Mouse (Mus musculus) kidney, postnatal 0 days (tissue): Measurements from ENCODE around the gene Olfm2. TPM values are rescaled to one million over a fixed set of nuclear protein-coding genes. Genes with fewer than 3 reads are reported as not detected.

Source experiments
- ATAC-seq: fragments of 200-750 bp; cut with Nextera tagmentation; replicated peaks from 2 replicates; pipeline ENCODE4 v1.8.0; 2017; ENCODE audit warnings: low read depth, moderate number of reproducible peaks, moderate TSS enrichment, moderate library complexity; ENCODE audit not compliant: low FRiP score
- DNase-seq: peaks from one replicate; pipeline ENCODE4 v3.0.0-alpha.2; 2016; ENCODE audit warnings: low spot score
- H3K27ac ChIP-seq: fragments of 300-500 bp; sonication (generic); 2 replicates; pipeline ENCODE4 v1.5.1; 2014; ENCODE audit warnings: mild to moderate bottlenecking
- H3K27me3 ChIP-seq: fragments of 300-500 bp; sonication (generic); 2 replicates; pipeline ENCODE4 v1.6.1; 2014; ENCODE audit warnings: low read length, mixed read lengths; ENCODE audit not compliant: insufficient read depth
- H3K36me3 ChIP-seq: fragments of 300-500 bp; sonication (generic); 2 replicates; pipeline ENCODE4 v1.6.1; 2014; ENCODE audit warnings: low read length, mixed read lengths; ENCODE audit not compliant: insufficient read depth
- H3K4me1 ChIP-seq: fragments of 300-500 bp; sonication (generic); replicated peaks from 2 replicates; pipeline ENCODE4 v1.6.1; 2014; ENCODE audit warnings: antibody characterized with exemption, low read length, mixed read lengths; ENCODE audit not compliant: insufficient read depth
- H3K4me2 ChIP-seq: fragments of 300-500 bp; sonication (generic); 2 replicates; pipeline ENCODE4 v1.6.1; 2014; ENCODE audit warnings: mild to moderate bottlenecking, low read length, moderate library complexity, mixed read lengths
- H3K4me3 ChIP-seq: fragments of 300-500 bp; sonication (generic); replicated peaks from 2 replicates; pipeline ENCODE4 v1.5.1; 2014; ENCODE audit warnings: low read depth, low read length
- H3K9ac ChIP-seq: fragments of 300-500 bp; sonication (generic); 2 replicates; pipeline ENCODE4 v1.6.1; 2014; ENCODE audit warnings: low read depth, low read length
- H3K9me3 ChIP-seq: fragments of 300-500 bp; sonication (generic); replicated peaks from 2 replicates; pipeline ENCODE4 v1.6.1; 2016; ENCODE audit warnings: low read length, inconsistent platforms, mixed read lengths
- CTCF ChIP-seq: IDR thresholded peaks from 2 replicates; pipeline ENCODE4 v1.5.1; 2016; ENCODE audit warnings: antibody characterized with exemption, low read depth, mild to moderate bottlenecking, moderate library complexity
- WGBS: fragments of 180-500 bp; shearing (Covaris S2); extraction: QIAGEN DNeasy Blood & Tissue Kit; methylation state at CpG from one replicate; pipeline ENCODE4 v1.1.7; 2014; 5-methylcytosine and 5-hydroxymethylcytosine counted together
- polyA plus RNA-seq: library from polyadenylated mRNA; unstranded; fragments of >200 nt; fragmentation: Nextera tagmentation; extraction: Ambion mirVana; gene quantifications from 2 replicates; pipeline ENCODE4 v1.2.1, GENCODE M21; 2015

Olfm2 gene
- polyA plus RNA-seq, 1 experiment from 2014 or later = 3.4 TPM

- Histone ChIP-seq H3K27ac (no peak overlapping the region), H3K36me3 (no peaks in the 10 kb centered on the region), H3K4me2 (no peak overlapping the region), H3K27me3 (no peaks in the 10 kb centered on the region), H3K9me3 (no peaks in the 10 kb centered on the region), H3K9ac (no peak overlapping the region), H3K4me1 (no peaks in the 10 kb centered on the region), H3K4me3 (no peak overlapping the region)
- no peak for TF ChIP-seq CTCF
- ATAC-seq (no peak), DNase-seq (no peak)
- WGBS = 85% methylated on average over 3 of the region's 3 CpGs
Observed at GRCm38 (mm10) chr9:20710471-20710870, 35.7 kb downstream of the Olfm2 start.

- Histone ChIP-seq H3K27me3 (no peaks in the 10 kb centered on the region), H3K9me3 (no peaks in the 10 kb centered on the region), H3K4me2 (no peak overlapping the region), H3K4me3 (no peak overlapping the region), H3K36me3 (no peaks in the 10 kb centered on the region), H3K4me1 (no peaks in the 10 kb centered on the region), H3K9ac (no peak overlapping the region), H3K27ac (no peak overlapping the region)
- DNase-seq (no peak), ATAC-seq (no peak)
- WGBS = 23% methylated on average over 4 of the region's 4 CpGs
- TF ChIP-seq CTCF = no peak
Observed at GRCm38 (mm10) chr9:20705981-20706380, 40.2 kb downstream of the Olfm2 start.

GRCm38 (mm10) chr9:20705420-20705819, 40.7 kb downstream of the Olfm2 start:
- no peak for ATAC-seq
- no peak for DNase-seq

GRCm38 (mm10) chr9:20703832-20704380, 42.2 kb downstream of the Olfm2 start:
- no peak overlapping the region for H3K4me2 ChIP-seq
- ATAC-seq = no peak
- H3K4me3 ChIP-seq = no peak overlapping the region
- TF ChIP-seq CTCF = no peak
- no peaks in the 10 kb centered on the region for H3K9me3 ChIP-seq
- no peak overlapping the region for H3K9ac ChIP-seq
- DNase-seq = no peak
- H3K4me1 ChIP-seq = no peaks in the 10 kb centered on the region
- no peak overlapping the region for H3K27ac ChIP-seq
- WGBS = 52% methylated on average over 8 of the region's 8 CpGs
- no peaks in the 10 kb centered on the region for H3K36me3 ChIP-seq
- H3K27me3 ChIP-seq = no peaks in the 10 kb centered on the region

More at GRCm38 (mm10) chr9:20705420-20705819, 40.7 kb downstream of the Olfm2 start:
- no peaks in the 10 kb centered on the region for H3K4me1 ChIP-seq
- no peaks in the 10 kb centered on the region for H3K9me3 ChIP-seq
- H3K36me3 ChIP-seq = no peaks in the 10 kb centered on the region
- H3K4me3 ChIP-seq = no peak overlapping the region
- H3K4me2 ChIP-seq = no peak overlapping the region
- no peak overlapping the region for H3K9ac ChIP-seq
- H3K27me3 ChIP-seq = no peaks in the 10 kb centered on the region
- no peak overlapping the region for H3K27ac ChIP-seq
- TF ChIP-seq CTCF = no peak

DNA sequence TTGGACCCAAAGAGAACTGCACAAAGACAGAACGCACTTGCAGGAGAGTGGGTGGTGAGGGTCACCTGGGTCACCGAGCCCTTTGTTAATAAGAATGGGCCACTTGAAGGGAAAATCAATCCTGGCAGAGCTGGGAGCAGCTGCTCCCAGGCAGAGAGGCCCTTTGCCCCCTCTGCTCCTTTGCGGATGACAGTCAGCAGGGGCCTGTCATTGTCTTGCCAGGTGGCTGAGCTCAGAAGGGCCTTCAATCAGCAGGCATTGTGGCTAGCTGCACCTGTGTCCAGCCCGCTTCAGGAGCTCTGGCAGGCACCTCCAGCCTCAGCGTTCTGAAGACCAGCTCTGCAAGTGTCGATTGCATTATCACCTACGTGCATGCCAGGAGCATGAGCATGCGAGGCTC, 48.7 kb downstream of the Olfm2 start:
- 37% methylated on average over 8 of the region's 8 CpGs for WGBS
- no peak overlapping the region for H3K27ac ChIP-seq
- ATAC-seq = no peak
- TF ChIP-seq CTCF = no peak
- no peaks in the 10 kb centered on the region for H3K36me3 ChIP-seq
- no peaks in the 10 kb centered on the region for H3K9me3 ChIP-seq
- no peaks in the 10 kb centered on the region for H3K4me1 ChIP-seq
- H3K4me3 ChIP-seq = no peak overlapping the region
- H3K4me2 ChIP-seq = no peak overlapping the region
- H3K27me3 ChIP-seq = no peaks in the 10 kb centered on the region
- no peak overlapping the region for H3K9ac ChIP-seq
- no peak for DNase-seq

DNA sequence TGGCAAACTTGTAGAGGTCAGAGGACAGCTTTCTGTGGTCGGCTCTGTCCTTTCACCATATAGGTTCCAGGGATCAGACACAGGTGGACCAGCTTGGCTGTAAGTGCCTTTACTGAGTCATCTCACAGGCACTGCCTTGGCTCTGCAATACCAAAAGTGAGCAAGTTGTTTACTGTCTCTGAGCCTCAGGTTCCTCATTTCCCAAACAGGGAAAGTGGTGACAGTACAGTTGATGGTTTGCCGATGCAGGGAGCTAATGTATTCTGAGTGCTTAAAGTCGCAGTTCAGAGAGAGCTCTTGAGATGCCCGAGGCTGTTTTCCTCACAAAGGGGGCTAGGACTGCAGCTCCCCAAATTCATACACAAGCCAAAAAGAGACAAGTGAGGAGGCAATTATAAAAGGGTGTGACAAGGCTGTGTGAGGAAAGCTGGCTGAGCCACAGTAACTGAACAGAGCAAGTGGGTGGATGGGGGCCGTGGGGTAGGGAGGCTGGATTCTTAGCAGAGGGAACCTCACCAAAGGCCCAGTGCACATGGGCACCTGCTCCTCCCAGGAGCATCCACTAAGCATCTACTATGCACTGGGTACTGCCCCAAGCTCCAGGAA, 49.9 kb downstream of the Olfm2 start:
- H3K36me3 ChIP-seq = no peaks in the 10 kb centered on the region
- no peak for TF ChIP-seq CTCF
- H3K27me3 ChIP-seq = no peaks in the 10 kb centered on the region
- H3K4me3 ChIP-seq = no peak overlapping the region
- no peak overlapping the region for H3K27ac ChIP-seq
- no peak overlapping the region for H3K4me2 ChIP-seq
- ATAC-seq = no peak
- DNase-seq = no peak
- H3K4me1 ChIP-seq = no peaks in the 10 kb centered on the region
- no peak overlapping the region for H3K9ac ChIP-seq
- no peaks in the 10 kb centered on the region for H3K9me3 ChIP-seq
- 77% methylated on average over 5 of the region's 5 CpGs for WGBS
